Mouse (Mus musculus): Measurements from ENCODE around the gene Myom1.

Myom1 gene

DNA sequence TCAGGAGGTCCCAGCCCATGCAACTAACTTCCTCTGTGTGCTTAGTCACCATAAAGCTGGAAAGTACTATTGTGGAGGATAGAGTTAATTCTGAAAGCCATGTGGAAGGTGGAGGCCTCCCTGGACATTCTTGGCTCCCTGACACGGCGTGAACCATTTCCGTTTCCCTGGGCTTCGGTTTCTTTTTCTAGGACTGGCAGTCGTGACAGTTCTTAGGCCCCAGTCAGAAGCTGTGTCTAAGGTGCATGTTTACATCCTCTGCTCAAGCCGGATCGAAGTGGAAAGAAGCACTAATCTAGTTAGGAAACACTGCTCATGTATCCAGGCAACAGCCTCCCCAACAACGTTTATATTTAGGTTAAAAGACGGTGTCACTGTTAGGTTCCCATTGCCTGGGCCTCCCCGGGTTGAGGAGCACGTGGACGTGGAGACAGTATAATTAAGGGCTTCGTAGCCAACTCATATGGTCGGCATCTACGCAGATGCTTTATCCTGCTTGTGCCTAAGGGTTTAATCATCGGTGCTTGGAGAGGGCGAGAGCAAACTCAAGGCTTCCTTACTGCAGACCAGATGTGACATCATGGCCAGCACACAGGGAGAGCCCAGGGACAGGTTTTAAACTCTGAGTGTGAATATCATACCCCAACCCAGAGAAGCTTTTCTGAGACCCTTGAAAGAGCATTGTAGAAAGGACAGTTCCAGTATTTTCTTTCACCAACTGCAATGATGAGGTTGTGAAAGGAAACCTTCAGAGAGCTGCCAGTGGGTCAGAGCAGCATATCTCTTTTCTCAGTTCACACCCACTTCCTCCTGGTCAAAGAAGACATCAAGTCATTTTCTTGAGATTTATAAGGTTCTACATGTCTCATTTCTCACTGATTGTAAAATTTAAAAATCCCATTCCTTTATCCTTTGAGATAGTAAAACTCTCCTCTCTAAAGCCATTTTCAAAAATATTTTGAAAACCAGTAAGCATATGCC lies 100.4 kb downstream of the Myom1 start:
- DNase-seq (ENCODE audit: low read depth) = no peak

DNA sequence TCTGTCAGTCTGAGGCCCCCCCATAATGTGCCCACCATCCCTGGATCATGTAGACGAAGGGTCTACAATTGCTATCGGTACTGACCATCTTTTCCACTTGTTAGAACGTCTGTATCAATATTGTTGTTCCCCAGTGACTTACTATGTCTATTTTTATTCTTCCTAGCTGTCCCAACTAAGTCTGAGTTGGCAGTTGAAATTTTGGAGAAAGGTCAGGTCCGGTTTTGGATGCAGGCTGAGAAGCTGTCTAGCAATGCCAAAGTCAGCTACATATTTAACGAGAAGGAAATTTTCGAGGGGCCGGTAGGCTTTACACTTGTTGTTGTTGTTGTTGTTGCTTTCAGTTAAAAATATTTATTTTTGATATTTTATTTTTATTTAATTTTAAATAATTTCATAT lies 102.9 kb downstream of the Myom1 start:
- DNase-seq (ENCODE audit: low read depth) = no peak

DNA sequence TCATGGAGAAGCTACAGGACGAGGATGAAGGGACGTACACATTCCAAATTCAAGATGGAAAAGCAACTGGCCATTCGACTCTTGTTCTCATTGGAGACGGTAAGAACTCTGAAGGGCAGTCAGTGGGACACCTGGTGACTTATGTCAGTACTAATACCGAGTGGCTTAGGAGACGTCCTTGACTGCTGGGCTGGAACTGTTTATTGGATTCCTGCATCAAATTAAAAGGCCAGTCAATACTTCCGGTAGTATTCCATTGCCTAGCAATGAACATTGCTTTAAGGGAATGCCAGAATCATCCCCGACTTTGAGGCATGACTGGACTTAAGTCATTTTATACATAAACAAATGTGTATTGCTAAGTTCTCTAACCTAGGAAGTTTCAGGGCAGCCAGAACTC lies 103.8 kb downstream of the Myom1 start:
- no peak for DNase-seq (ENCODE audit: low read depth)

DNA sequence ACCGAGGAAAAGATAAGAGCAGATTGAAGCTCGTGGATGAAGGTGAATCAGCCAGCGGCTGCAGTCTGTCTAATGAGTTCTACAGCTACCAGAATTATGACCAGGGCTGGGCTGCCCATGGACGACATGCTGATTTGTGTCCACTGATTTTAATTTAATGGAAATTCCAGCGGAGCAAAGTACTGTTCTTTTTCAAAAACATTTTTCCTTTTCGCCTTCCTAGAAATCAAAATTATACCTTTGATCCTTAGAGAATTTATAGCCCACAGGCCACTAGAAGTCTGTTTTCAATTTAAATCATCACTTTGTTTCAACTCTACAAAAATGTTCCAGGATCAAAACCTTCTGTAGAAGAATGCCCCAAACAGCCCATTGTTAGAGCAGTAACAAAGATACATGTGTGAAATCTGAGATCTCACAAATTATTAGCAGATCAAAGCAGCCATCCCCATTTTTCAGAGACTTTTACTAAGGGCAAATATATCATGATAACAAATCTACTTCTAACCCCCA lies 108.4 kb downstream of the Myom1 start:
- no peak for DNase-seq (ENCODE audit: low read depth)

DNA sequence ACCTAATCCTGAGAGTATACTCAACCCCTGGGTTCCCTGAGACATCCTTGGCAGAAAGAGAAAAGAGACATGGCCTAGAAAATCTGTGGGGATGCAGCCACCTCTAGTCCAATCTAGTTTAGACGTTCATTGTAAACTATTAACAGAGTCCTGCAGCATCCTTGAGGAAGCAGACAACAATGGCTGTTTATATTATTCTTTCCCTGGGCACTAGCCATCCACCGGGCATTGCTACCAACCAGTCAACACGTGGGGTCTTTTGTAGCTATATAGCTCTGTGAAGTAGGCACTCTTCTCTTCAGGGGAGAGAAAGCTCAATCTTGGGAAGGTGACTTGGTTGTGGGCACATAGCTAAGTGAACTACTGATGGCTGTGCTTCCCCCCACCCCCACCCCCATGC lies 110.3 kb downstream of the Myom1 start:
- DNase-seq (ENCODE audit: low read depth) = no peak

DNA sequence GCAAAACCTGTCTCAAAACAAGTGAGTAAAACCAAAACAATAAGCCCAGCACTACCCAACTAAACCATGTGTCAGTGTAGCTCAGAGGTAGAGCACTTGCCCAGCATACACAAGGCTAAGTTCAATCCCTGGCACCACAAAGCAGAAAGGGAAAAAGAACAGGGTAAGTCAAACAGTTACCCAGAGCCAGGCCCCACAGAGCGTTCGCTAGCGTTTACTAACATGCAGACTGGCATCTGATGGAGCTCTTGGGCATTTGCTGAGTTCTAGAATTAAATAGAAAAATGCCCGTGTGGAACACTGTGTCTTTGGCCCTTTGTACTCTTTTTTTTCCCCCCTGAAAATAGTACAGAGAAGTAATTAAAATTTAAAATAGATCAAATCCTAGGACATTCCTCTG lies 111.8 kb downstream of the Myom1 start:
- no peak for DNase-seq (ENCODE audit: low read depth)

DNA sequence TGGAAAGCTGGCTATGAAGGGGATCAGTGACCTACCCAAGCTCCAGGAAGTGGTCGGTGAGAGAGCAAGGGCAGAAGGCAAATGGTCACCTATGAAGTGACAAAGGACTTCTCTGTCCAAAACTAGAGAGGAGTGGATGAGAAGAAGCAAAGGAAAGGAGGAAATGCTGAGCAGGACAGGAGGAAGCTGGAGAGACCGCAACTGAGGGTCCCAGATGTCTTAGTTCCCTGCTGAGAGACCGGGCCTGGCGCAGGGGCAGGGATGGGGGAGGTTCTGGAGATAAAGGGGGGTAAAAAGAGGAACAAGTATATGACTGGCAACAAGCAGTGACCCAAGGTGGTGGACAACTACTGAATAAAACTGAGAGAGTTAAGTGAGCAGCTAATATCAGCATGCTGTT lies 115.5 kb downstream of the Myom1 start:
- DNase-seq (ENCODE audit: low read depth) = no peak

DNA sequence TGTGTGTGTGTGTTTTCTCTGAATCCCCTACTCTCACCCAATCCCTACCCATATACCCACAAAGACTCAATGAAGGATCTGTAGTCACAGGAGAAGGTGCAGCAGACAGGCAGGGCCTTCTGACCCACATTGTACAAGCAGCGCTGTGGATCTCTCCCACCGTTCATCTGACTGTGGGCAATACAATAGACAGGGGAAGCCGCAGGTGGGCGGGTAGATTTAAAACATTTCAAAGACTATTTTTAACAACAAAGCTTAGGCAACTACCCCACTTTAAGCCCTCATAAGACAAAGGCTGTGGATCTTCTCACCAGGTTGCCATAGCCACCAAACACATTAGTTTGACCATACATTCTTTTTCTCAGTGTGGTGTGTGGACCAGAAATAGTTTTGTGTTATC lies 116.2 kb downstream of the Myom1 start:
- no peak for DNase-seq (ENCODE audit: low read depth)

DNA sequence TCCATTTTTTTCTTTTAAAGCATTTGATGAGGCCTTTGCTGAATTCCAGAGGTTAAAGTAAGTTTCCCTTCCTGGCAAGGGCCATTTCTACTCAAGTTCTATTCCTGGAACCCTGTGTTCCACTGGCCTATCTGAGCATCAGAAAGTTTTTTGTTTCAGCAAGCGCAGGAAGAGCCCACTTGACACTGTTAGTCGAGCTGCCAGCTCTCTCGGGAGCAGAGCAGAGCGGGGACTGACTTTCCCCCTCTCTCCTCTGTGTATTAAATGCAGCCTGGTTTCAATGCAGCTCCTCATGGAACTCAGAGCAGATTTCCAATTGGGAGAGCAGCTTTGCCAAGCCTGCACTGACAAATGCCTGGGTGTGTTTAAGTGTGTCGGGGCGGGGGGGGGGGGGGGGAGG lies 118.2 kb downstream of the Myom1 start:
- DNase-seq (ENCODE audit: low read depth) = no peak

DNA sequence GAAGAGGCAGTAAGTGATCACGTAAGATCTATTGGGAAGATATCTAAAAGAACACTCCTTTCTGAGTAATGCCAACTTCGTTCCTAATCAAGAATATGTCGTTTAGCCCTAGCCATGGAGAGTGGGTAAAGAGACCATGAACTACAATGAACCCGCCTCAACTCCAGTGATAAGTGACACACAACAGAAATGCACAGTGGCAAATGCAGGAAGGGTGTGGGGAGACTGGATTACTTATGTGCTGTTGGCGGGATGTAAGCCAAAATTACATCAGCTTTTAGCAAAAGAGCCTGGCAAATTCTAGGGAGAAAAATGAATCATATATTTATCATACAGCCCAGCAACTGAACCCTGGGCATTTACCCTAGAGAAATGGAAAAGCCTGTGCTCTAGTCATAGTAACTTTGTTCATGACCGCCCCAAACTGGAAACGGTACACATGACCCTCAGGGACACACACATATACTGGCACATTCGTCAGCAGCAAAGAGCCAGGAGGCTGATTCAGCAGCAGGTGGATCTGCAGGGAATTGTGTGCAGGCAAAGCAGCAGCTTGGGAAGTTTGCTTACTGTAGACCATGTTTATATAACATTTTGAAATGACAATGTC lies 121.7 kb downstream of the Myom1 start:
- no peak for DNase-seq (ENCODE audit: low read depth)

DNA sequence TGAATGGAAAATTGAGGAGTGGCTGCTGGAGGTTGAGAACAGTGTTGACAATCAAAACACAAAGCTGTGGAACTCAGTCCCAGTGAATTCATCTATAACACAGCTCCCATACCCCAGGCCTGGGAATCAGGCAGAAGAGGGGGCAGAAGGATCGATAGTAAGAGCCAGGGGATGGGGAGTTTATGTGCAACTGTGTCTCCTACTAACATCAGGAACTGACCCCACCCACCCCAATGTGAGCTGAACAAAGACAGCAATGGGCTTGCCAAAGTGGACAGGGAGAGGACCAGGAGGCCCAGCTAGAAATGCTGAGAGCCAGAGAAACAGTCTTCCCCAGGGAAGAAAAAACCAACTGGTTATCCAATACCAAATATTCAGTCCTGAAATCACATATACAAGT lies 122.2 kb downstream of the Myom1 start:
- no peak for DNase-seq (ENCODE audit: low read depth)

DNA sequence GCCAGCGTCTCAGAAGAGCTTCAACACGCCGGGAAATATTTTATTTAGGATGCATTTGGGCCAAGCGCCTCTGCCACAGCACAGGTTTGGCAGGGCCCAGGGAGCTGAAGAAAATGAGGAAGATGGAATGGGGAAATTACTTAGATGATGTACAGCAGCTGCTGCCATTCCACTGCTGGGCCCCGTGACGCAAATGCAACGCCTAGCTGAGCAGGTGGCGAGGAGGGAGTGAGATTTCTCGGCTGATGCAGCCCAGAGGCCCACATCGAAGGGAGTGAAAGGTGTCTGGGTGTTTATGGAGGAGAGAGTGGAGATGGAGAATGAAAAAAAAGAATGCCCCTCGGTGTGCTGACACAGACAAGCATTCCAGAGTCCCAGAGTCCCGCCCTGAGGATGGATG lies 123.1 kb downstream of the Myom1 start:
- no peak for DNase-seq (ENCODE audit: low read depth)

DNA sequence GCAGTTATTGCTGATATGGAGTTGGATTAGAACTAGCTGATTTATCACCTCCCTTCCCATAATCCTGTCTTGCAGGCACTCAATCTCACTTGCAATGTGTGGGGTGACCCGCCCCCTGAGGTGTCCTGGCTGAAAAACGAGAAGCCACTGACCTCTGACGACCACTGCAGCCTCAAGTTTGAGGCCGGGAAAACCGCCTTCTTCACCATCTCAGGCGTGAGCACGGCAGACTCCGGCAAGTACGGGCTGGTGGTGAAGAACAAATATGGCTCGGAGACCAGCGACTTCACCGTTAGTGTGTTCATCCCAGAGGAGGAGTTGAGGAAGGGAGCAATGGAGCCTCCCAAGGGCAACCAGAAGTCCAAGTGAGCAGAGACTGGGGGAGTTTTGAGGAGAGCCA lies 123.6 kb downstream of the Myom1 start:
- DNase-seq (ENCODE audit: low read depth) = no peak

DNA sequence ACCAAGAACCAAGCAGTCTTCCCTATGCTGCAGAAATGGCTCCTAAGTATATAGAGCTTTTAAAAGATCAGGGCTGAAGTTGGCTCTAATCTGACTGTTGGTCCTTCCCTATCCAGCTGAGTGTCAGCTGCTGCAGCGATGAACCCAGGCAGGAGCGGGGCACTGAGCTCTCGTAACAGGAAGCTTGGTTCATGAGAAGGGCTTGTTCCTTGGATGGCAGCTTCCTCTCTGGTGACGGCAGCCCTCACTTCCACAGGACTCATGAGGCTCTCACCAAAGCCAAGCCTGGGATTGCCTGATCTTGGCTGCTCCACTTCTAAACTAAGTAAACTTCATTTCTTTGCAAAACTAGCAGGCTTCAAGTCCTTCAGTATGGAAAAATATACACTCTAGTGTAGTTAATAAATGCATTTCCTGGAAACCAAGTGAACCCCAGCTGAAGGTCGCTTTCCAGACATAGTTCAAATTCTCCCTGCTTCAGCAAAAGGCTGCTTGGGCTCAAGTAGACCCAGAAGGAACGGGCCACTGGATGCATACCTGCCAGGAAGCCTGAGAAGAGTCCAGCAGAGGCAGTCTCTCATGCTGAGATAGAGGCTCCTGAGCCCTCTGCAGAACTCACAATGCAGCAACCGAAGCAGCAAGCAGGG lies 125.2 kb downstream of the Myom1 start:
- no peak for DNase-seq (ENCODE audit: low read depth)

DNA sequence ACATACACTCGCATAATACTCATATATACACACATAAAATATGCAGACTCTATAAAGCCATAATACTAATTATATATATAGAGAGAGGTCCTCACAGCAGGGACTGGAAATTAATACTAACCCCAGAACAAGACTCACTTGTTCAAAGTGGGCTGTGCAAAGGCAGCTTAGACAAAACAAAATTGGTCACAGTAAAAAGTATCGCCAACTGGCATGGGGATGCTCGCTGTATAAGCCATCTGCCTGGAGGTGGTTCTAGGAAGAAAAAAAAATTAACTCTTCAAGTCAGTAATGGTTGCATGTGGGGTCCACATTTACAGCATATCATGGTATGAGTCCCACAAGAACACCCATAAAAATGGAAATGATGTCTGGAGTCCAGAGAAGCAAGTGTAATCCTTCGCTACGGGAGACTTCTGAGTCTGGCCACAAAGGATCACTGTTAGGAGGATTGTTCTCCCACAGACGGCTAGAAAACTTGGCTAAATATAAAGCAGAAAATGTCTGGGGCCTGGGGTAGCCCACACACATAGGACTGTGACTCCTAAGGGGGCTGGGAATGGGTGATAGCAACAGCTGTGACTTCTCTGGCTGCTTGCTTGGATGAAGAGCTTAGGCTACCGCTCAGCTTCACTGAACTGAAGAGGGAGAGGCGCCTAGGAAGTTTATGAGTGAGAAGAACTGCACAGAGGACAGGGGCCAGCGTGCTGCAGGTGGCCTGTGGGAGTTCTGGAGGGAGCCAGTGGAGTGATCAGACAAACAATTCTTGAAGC lies 127.2 kb downstream of the Myom1 start:
- no peak for DNase-seq (ENCODE audit: low read depth)

DNA sequence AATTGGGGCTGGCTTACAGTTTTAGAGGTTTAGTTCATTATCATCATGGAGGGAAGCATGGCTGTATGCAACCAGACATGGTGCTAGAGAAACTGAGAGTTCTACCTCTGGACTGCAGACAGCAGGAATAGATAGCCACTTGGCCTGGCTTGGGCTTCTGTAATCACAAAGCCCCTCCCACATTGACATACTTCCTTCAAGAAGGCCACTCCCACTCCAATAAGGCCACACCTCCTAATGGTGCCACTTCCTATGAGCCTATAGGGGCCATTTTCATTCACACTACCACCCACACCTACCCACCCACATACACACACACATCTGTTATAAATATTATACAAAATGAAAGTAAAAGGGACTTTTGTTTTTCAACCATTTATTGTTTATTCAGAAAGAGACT lies 129.8 kb downstream of the Myom1 start:
- DNase-seq (ENCODE audit: low read depth) = no peak

DNA sequence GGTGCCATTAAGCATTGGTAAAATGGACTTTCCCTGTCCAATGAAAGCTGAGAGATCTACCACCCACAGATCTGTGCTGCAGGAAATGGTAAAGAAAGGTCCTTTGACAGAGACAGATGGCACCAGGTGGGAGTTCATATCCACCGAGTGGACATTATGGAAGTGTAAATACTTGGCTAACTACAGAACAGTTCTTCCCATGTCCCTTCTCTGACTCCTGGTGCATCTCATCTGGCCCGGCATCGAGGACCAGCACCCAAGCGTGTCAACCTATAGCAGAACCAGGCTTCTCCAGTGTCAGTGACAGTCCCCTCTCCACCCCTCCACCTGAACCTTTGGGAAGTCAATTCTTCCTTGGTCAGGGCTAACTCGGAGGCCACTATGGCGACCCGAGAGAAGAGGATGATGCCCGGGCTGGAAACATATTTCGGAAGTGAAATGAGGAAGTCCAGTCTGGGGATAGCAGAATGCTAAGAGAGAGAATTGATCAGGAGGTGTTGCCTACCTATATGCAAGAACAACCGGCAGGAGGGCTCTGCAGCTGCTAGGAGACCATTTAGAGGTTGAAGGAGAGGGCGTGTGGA lies 130.5 kb downstream of the Myom1 start:
- DNase-seq (ENCODE audit: low read depth) = no peak

DNA sequence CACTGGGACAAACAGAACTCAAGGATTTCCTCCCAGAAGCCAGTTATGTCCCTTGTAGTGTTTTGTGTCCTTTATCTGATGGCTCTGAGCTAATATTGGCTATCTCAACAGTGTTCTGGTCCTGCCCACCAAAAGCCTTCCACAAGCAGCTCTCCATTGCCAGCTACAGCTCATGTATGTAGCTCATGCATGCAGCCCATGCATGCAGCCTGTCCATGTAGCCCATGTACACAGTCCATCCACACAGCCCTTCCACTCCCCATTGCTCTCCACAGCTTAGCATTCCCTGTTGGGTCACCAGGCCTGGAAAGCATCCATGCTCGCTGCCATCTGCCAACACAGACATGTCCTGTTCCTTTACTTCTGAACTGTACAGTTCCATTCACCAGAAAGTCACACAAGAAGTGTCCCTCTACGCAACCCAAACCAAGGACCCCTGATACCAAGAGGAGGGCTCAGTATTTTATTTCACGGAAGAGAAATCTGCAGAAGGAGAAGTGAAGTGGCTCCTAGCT lies 132.1 kb downstream of the Myom1 start:
- no peak for DNase-seq (ENCODE audit: low read depth)

DNA sequence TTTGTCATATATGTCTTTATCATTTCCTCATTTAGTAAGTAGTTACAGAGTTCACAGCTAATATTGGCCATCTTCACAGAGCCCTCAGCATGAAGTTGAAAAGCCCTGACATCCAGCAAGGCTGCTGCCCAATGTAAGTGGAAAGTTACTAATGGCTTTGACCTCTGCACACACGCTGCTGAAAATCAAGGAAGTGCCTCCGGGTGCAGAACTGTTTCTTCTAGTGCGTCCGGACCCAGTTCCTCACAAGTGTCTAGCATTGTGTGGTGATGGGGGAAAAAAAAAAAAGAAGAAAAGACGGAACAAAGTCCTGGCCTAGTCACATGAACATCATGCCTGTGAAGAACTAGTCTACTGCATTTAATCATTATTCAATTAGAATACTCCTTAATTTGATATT lies 132.7 kb downstream of the Myom1 start:
- no peak for DNase-seq (ENCODE audit: low read depth)

DNA sequence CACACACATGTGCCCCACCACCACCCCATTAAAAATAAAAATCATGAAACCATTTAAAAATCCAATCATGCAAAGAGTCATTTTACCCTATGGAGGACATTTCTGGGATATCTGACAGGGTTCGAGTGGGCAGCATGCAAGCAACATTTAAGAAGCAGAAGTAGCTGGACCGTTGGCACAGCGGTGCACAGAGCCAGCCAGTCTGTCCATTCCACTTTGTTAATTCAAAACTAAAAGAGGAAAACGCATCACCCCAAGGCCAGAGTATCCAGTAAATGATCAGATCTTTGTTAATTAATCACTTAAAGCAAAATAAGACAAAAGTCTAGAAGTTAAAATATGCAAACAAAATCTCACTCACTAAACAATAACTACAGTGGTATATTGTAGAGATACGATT lies 133.4 kb downstream of the Myom1 start:
- no peak for DNase-seq (ENCODE audit: low read depth)
